Mouse (Mus musculus) myocyte (in vitro differentiated cells): ENCODE measurements at regions not wholly inside any gene's neighbourhood (a gene's known extent, or its start where the extent isn't known, plus 50 kb on each side); places are given as distances from the start of the nearest gene placed in this dataset.

Experiments
- CEBPB ChIP-seq: IDR thresholded peaks from 2 replicates; pipeline ENCODE4 v1.6.1; 2011; ENCODE audit warnings: mild to moderate bottlenecking, moderate library complexity; ENCODE audit not compliant: poor library complexity, insufficient read depth, severe bottlenecking
- E2F4 ChIP-seq: IDR thresholded peaks from one replicate; pipeline ENCODE4 v1.6.1; 2011; ENCODE audit warnings: mild to moderate bottlenecking, control low read depth, moderate library complexity; ENCODE audit not compliant: insufficient read depth
- MAX ChIP-seq: IDR thresholded peaks from one replicate; pipeline ENCODE4 v1.6.1; 2011; ENCODE audit warnings: low read depth, mild to moderate bottlenecking, control low read depth
- MYOD1 ChIP-seq, 3 experiments: IDR thresholded peaks; one replicate each; pipeline ENCODE4 v1.6.1; 2011; ENCODE audit warnings: control low read depth in 2 of 3, low read depth in 2 of 3, mild to moderate bottlenecking in 2 of 3, moderate library complexity in 1 of 3; ENCODE audit not compliant: insufficient read length in 2 of 3, control insufficient read depth in 1 of 3
- MYOG ChIP-seq, 3 experiments: IDR thresholded peaks; one replicate each; pipeline ENCODE4 v1.6.1; 2011; ENCODE audit warnings: control low read depth in 2 of 3, low read depth in 2 of 3, mild to moderate bottlenecking in 2 of 3; ENCODE audit not compliant: insufficient read length in 2 of 3, control insufficient read depth in 1 of 3, insufficient read depth in 1 of 3
- POLR2A ChIP-seq: IDR thresholded peaks from one replicate; pipeline ENCODE4 v1.6.1; 2011; ENCODE audit warnings: low read depth, mild to moderate bottlenecking, control low read depth, moderate library complexity; ENCODE audit not compliant: insufficient read length
- POLR2AphosphoS2 ChIP-seq: IDR thresholded peaks from one replicate; pipeline ENCODE4 v1.6.1; 2011; ENCODE audit warnings: low read depth, control low read depth; ENCODE audit not compliant: insufficient read length
- REST ChIP-seq: IDR thresholded peaks from one replicate; pipeline ENCODE4 v1.6.1; 2011; ENCODE audit warnings: mild to moderate bottlenecking, control low read depth, moderate library complexity; ENCODE audit not compliant: insufficient read depth, insufficient read length
- SRF ChIP-seq: IDR thresholded peaks from one replicate; pipeline ENCODE4 v1.6.1; 2011; ENCODE audit warnings: low read depth; ENCODE audit not compliant: control insufficient read depth, insufficient read length
- TCF12 ChIP-seq: IDR thresholded peaks from one replicate; pipeline ENCODE4 v1.6.1; 2011; ENCODE audit warnings: mild to moderate bottlenecking, control low read depth; ENCODE audit not compliant: poor library complexity, insufficient read depth, severe bottlenecking
- TCF3 ChIP-seq: IDR thresholded peaks from one replicate; pipeline ENCODE4 v1.6.1; 2011; ENCODE audit warnings: low read depth, control low read depth; ENCODE audit not compliant: insufficient read length
- USF1 ChIP-seq: IDR thresholded peaks from one replicate; pipeline ENCODE4 v1.6.1; 2011; ENCODE audit warnings: low read depth, mild to moderate bottlenecking, control low read depth, moderate library complexity

GRCm38 (mm10) chr3:147169215-147169614, 317.0 kb downstream of the Ttll7 start:
- no peak for TF ChIP-seq POLR2A
- TF ChIP-seq USF1 = no peak
- no peak for TF ChIP-seq MAX
- no peak for TF ChIP-seq CEBPB
- no peak for TF ChIP-seq E2F4
- TF ChIP-seq TCF12 = no peak
- TF ChIP-seq POLR2AphosphoS2 = no peak
- TF ChIP-seq MYOD1 (IDR thresholded peaks at IDR 0.05; ENCODE audit: control insufficient read depth in 1 of 3, insufficient read length in 2 of 3, low read depth in 2 of 3) = no peak
- no peak for TF ChIP-seq TCF3
- TF ChIP-seq MYOG (IDR thresholded peaks at IDR 0.05; ENCODE audit: control insufficient read depth in 1 of 3, insufficient read depth in 1 of 3, insufficient read length in 2 of 3, low read depth in 2 of 3) = no peak
- no peak for TF ChIP-seq SRF
- TF ChIP-seq REST = no peak
